Mouse (Mus musculus): ENCODE measurements around the gene Hmx2. TPM values are rescaled to one million over a fixed set of nuclear protein-coding genes. Genes with fewer than 3 reads are reported as not detected.

The Hmx2 gene
- total and polyA plus RNA-seq, 2 experiments from 2014 or later = 0.71 to 1.0 TPM

DNA sequence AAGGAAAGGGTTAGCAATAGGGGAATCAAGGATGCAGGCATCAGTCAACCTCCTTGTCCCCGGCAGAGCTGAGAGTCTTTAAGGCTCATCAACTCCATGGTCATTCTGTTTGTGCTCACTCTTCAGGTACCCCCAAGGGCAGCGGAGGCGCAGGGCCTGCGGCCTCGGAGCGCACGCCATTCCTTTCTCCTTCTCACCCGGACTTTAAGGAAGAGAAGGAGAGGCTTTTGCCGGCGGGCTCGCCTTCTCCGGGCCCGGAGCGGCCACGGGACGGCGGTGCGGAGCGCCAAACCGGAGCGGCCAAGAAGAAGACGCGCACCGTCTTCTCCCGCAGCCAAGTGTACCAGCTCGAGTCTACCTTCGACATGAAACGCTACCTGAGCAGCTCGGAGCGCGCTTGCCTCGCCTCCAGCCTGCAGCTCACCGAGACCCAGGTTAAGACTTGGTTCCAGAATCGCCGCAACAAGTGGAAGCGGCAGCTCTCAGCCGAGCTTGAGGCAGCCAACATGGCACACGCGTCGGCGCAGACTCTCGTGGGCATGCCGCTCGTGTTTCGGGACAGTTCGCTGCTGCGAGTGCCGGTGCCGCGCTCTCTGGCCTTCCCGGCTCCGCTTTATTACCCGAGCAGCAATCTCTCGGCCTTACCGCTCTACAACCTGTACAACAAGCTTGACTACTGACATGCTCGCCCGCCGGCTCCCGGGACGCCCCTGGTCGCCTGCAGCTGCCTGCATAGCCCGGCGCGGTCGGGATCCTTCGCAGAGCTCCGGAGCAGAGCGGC lies 6.9 kb downstream of the Hmx2 start:
- Histone ChIP-seq H3K4me2 (ENCODE audit: low read depth, low read length, poor library complexity, severe bottlenecking) (no peak overlapping the region; the same call in 1 of the 2 replicates), H3K9me3 (ENCODE audit: low read length) (no peaks in the 10 kb centered on the region), H3K4me3 (ENCODE audit: low read depth, low read length) (peak overlapping the region; percentile 8; the same call in 1 of the 2 replicates), H3K36me3 (ENCODE audit: insufficient read depth, low read length) (no peaks in the 10 kb centered on the region), H3K27me3 (ENCODE audit: insufficient read depth, low read length) (peaks cover 74% of the 10 kb centered on the region), H3K27ac (ENCODE audit: low read depth, low read length) (no peak overlapping the region), H3K9ac (replicated peaks; ENCODE audit: low read length, poor library complexity, severe bottlenecking) (no peak overlapping the region), H3K4me1 (ENCODE audit: insufficient read depth, low read length) (no peaks in the 10 kb centered on the region)
- ATAC-seq (ENCODE audit: low FRiP score) (no peak), DNase-seq (ENCODE audit: low spot score) (no peak)
- WGBS = under 1% methylated on average over 68 of the region's 68 CpGs
- TF ChIP-seq CTCF (IDR thresholded peaks at IDR 0.05) = peak; percentile 24; the same call in 1 of the 2 replicates

- Histone ChIP-seq H3K27ac (ENCODE audit: low read depth, low read length) (no peak overlapping the region), H3K9me3 (ENCODE audit: low read length) (no peaks in the 10 kb centered on the region), H3K4me2 (ENCODE audit: low read depth, low read length, poor library complexity, severe bottlenecking) (no peak overlapping the region), H3K9ac (replicated peaks; ENCODE audit: low read length, poor library complexity, severe bottlenecking) (no peak overlapping the region), H3K4me1 (ENCODE audit: insufficient read depth, low read length) (no peaks in the 10 kb centered on the region), H3K36me3 (ENCODE audit: insufficient read depth, low read length) (no peaks in the 10 kb centered on the region), H3K27me3 (ENCODE audit: insufficient read depth, low read length) (peaks cover 67% of the 10 kb centered on the region), H3K4me3 (ENCODE audit: low read depth, low read length) (no peak overlapping the region)
- DNase-seq (ENCODE audit: low spot score) (no peak), ATAC-seq (ENCODE audit: low FRiP score) (no peak)
- WGBS = 1% methylated on average over 9 of the region's 9 CpGs
- TF ChIP-seq CTCF (IDR thresholded peaks at IDR 0.05) = no peak
These were observed 7.5 kb downstream of the Hmx2 start for GRCm38 (mm10) chr7:131556116-131556515.

DNA sequence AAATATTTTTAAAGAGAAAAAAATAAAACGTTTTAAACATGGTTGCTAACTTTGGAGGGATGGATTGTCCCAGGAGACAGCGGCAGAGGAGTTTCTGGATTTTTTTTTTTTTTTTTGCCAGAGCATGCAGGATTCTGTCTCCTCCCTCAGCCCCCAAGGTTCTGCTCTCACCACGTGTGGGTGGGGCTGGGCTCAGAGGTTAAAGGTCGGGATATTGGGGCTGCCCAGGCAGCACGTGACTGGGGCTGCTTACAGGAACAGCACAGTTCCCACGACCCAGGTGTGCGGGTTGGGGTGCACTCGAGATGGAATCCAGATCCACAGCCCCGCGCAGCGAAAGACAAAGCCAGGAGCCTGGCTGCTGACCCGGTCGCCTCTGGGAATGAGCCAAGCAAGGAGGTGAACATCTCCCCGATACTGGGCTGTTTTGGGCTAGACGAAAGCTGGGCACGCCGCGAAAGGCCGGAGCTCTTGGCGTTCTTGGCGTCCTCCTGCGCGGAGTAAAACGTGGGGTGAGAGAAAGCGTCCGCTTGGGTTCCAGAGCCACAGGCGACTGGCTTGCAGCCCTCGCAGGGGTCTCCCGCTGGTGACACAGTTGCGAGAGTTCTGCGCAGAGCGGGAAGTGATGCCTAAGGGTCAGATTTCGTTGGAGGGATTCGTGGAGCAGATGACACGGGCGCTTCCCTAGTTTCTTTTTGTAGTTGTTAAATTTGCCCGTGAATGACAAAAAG lies 8.1 kb downstream of the Hmx2 start:
- no peak overlapping the region for H3K4me2 ChIP-seq (ENCODE audit: low read depth, low read length, poor library complexity, severe bottlenecking)

DNA sequence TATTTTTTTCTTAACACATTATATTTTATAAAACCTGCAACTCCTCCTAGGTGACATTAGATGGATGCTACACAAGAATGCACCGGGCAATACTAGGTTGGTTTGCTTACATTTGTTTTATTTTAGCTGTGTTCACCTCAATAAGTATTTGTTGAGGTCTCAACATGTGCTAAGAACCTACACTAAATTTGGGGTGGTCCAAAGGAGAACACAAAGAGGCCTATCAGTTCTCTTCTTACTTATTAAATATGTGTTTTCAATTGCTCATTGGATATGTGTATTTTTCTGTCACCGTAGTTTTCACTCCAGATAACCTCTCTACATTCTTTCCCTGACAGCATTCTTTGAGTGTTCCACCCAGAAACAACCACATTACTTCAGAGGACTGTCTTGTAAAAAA lies 9.2 kb downstream of the Hmx2 start:
- no peak for DNase-seq (ENCODE audit: low spot score)
- peaks cover 2% of the 10 kb centered on the region for H3K36me3 ChIP-seq (ENCODE audit: insufficient read depth, low read length)
- H3K9me3 ChIP-seq (ENCODE audit: low read length) = no peaks in the 10 kb centered on the region
- 0 out of 2 replicates have a peak, but pooled peaks cover 2% of the 10 kb centered on the region for H3K4me1 ChIP-seq (ENCODE audit: insufficient read depth, low read length)
- TF ChIP-seq CTCF (IDR thresholded peaks at IDR 0.05) = no peak
- peaks cover 51% of the 10 kb centered on the region for H3K27me3 ChIP-seq (ENCODE audit: insufficient read depth, low read length)
- H3K9ac ChIP-seq (replicated peaks; ENCODE audit: low read length, poor library complexity, severe bottlenecking) = no peak overlapping the region
- H3K4me2 ChIP-seq (ENCODE audit: low read depth, low read length, poor library complexity, severe bottlenecking) = no peak overlapping the region
- H3K27ac ChIP-seq (ENCODE audit: low read depth, low read length) = no peak overlapping the region
- WGBS = 35% methylated on average over 2 of the region's 2 CpGs
- H3K4me3 ChIP-seq (ENCODE audit: low read depth, low read length) = no peak overlapping the region
- no peak for ATAC-seq (ENCODE audit: low FRiP score)

More for the DNA sequence above, 8.1 kb downstream of the Hmx2 start:
- H3K9me3 ChIP-seq (ENCODE audit: low read length) = no peaks in the 10 kb centered on the region
- 2% methylated on average over 37 of the region's 37 CpGs for WGBS
- H3K27ac ChIP-seq (ENCODE audit: low read depth, low read length) = no peak overlapping the region
- no peak overlapping the region for H3K9ac ChIP-seq (replicated peaks; ENCODE audit: low read length, poor library complexity, severe bottlenecking)
- H3K4me3 ChIP-seq (ENCODE audit: low read depth, low read length) = no peak overlapping the region
- no peak for TF ChIP-seq CTCF (IDR thresholded peaks at IDR 0.05)
- no peaks in the 10 kb centered on the region for H3K36me3 ChIP-seq (ENCODE audit: insufficient read depth, low read length)
- H3K4me1 ChIP-seq (ENCODE audit: insufficient read depth, low read length) = 0 out of 2 replicates have a peak, but pooled peaks cover 2% of the 10 kb centered on the region
- ATAC-seq (ENCODE audit: low FRiP score) (no peak), DNase-seq (ENCODE audit: low spot score) (no peak)
- peaks cover 62% of the 10 kb centered on the region for H3K27me3 ChIP-seq (ENCODE audit: insufficient read depth, low read length)

GRCm38 (mm10) chr7:131559986-131560696 lies 11.6 kb downstream of the Hmx2 start, which contains the start of gene Bub3:
Gene Bub3 (plus strand): TSS chr7:131560222.
- DNase-seq (ENCODE audit: low spot score) = peak; percentile 98
- 0 out of 2 replicates have a peak, but pooled peaks cover 2% of the 10 kb centered on the region for H3K4me1 ChIP-seq (ENCODE audit: insufficient read depth, low read length)
- H3K36me3 ChIP-seq (ENCODE audit: insufficient read depth, low read length) = peaks cover 13% of the 10 kb centered on the region
- ATAC-seq (ENCODE audit: low FRiP score) = peak; percentile 93
- peak within 1 kb of the TSS; percentile 72 for H3K9ac ChIP-seq (replicated peaks; ENCODE audit: low read length, poor library complexity, severe bottlenecking)
- H3K27me3 ChIP-seq (ENCODE audit: insufficient read depth, low read length) = peaks cover 30% of the 10 kb centered on the region
- peak within 1 kb of the TSS; percentile 83 for H3K27ac ChIP-seq (ENCODE audit: low read depth, low read length)
- TF ChIP-seq CTCF (IDR thresholded peaks at IDR 0.05) = no peak
- WGBS = 0% methylated on average over 44 of the region's 51 CpGs
- no peaks in the 10 kb centered on the region for H3K9me3 ChIP-seq (ENCODE audit: low read length)
- peak within 1 kb of the TSS; percentile 55 for H3K4me3 ChIP-seq (ENCODE audit: low read depth, low read length)
- H3K4me2 ChIP-seq (ENCODE audit: low read depth, low read length, poor library complexity, severe bottlenecking) = peak within 1 kb of the TSS; percentile 79
